Mouse (Mus musculus) C2C12 (cell line): Measurements from ENCODE around the gene Nectin3. TPM values are rescaled to one million over a fixed set of nuclear protein-coding genes. Genes with fewer than 3 reads are reported as not detected.

Experiments used
- H3K27me3 ChIP-seq: one replicate; pipeline ENCODE4 v1.6.1; 2011; ENCODE audit not compliant: control insufficient read depth, insufficient read depth, insufficient read length
- H3K36me3 ChIP-seq: one replicate; pipeline ENCODE4 v1.6.1; 2011; ENCODE audit not compliant: control insufficient read depth, insufficient read depth
- H3K4me3 ChIP-seq: one replicate; pipeline ENCODE4 v1.5.1; 2011; ENCODE audit warnings: mild to moderate bottlenecking, control low read depth; ENCODE audit not compliant: poor library complexity, insufficient read depth, severe bottlenecking
- H3K79me2 ChIP-seq: one replicate; pipeline ENCODE4 v1.6.1; 2011; ENCODE audit not compliant: control insufficient read depth, insufficient read depth
- H3K79me3 ChIP-seq: one replicate; pipeline ENCODE4 v1.6.1; 2011; ENCODE audit warnings: low read depth, control low read depth
- H3ac ChIP-seq: one replicate; pipeline ENCODE3; 2011; ENCODE audit warnings: low read depth; ENCODE audit not compliant: control insufficient read depth, insufficient read length
- CEBPB ChIP-seq: IDR thresholded peaks from one replicate; pipeline ENCODE4 v1.6.1; 2011; ENCODE audit warnings: low read depth, mild to moderate bottlenecking, control low read depth, moderate library complexity
- CTCF ChIP-seq: IDR thresholded peaks from one replicate; pipeline ENCODE4 v1.5.1; 2011; ENCODE audit not compliant: control insufficient read depth, insufficient read depth, insufficient read length
- FOSL1 ChIP-seq: IDR thresholded peaks from one replicate; pipeline ENCODE4 v1.8.0; 2011; ENCODE audit warnings: mild to moderate bottlenecking, low read length; ENCODE audit not compliant: poor library complexity, insufficient read depth, severe bottlenecking
- MAX ChIP-seq: IDR thresholded peaks from one replicate; pipeline ENCODE4 v1.6.1; 2011; ENCODE audit warnings: mild to moderate bottlenecking, control low read depth
- MYOD1 ChIP-seq: IDR thresholded peaks from one replicate; pipeline ENCODE4 v1.6.1; 2011; ENCODE audit warnings: low read depth; ENCODE audit not compliant: control insufficient read depth, insufficient read length
- MYOG ChIP-seq: IDR thresholded peaks from one replicate; pipeline ENCODE4 v1.6.1; 2011; ENCODE audit not compliant: control insufficient read depth, insufficient read length; ENCODE audit errors: extremely low read depth
- USF1 ChIP-seq: IDR thresholded peaks from one replicate; pipeline ENCODE4 v1.6.1; 2011; ENCODE audit warnings: low read depth, mild to moderate bottlenecking, control low read depth, moderate library complexity
- polyA plus RNA-seq: library from polyadenylated mRNA; unstranded; fragments of >200 nt; fragmentation: generic; extraction: Trizol; gene quantifications from one replicate; pipeline ENCODE4 v1.2.1, GENCODE M21; 2012; ENCODE audit warnings: missing spikeins

Nectin3 gene
- polyA plus RNA-seq, 1 experiment = 12.4 TPM

GRCm38 (mm10) chr16:46507944-46508333 lies 9.6 kb upstream of the Nectin3 start:
- TF ChIP-seq MAX (no peak), CTCF (no peak), FOSL1 (no peak), MYOD1 (no peak), MYOG (no peak), USF1 (no peak), CEBPB (no peak)
- Histone ChIP-seq H3K79me2 (no peaks in the 10 kb centered on the region), H3K36me3 (no peaks in the 10 kb centered on the region), H3ac (no peak overlapping the region), H3K79me3 (no peaks in the 10 kb centered on the region), H3K4me3 (no peak overlapping the region), H3K27me3 (no peaks in the 10 kb centered on the region)

DNA sequence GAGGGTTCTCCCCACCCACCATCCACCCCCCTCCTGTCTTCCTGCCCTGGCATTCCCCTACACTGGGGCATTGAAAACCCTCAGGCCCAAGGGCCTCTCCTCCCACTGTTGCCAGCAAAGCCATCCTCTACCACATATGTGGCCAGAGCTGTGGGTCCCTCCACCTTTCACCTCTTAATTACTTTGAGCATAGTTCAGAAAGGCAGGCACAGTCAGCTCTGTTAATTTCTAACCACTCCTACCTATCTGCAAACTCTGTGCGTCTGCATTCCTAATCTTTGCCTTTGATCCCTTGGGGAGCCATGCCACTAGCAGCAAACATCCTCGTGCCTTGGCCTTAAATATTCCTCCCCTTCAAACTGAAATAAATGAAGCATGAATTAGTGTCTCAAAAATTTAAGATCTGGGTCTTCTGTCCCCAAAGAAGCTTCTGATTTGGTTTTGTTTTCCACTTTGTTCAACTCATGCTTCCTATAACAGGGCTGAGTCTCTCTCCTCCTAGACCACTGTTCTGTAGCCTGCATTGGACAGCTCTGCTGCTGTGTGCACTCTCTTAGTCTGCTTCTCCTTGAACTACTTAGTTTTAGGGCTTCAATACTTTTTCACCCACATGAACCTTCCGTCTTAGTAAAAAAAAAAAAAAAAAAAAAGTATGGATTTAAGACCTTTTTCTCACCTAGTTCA lies 9.1 kb upstream of the Nectin3 start:
- Histone ChIP-seq H3K4me3 (no peak overlapping the region), H3K79me3 (no peaks in the 10 kb centered on the region), H3ac (no peak overlapping the region), H3K79me2 (no peaks in the 10 kb centered on the region), H3K36me3 (no peaks in the 10 kb centered on the region), H3K27me3 (no peaks in the 10 kb centered on the region)
- no peak for TF ChIP-seq USF1
- TF ChIP-seq CEBPB = no peak
- TF ChIP-seq FOSL1 = no peak
- no peak for TF ChIP-seq MYOG
- TF ChIP-seq MAX = no peak

- Histone ChIP-seq H3ac (no peak overlapping the region), H3K79me3 (no peaks in the 10 kb centered on the region), H3K79me2 (no peaks in the 10 kb centered on the region), H3K27me3 (no peaks in the 10 kb centered on the region), H3K4me3 (no peak overlapping the region), H3K36me3 (no peaks in the 10 kb centered on the region)
- TF ChIP-seq USF1 = no peak
- no peak for TF ChIP-seq MAX
- TF ChIP-seq CEBPB = no peak
- no peak for TF ChIP-seq CTCF
- TF ChIP-seq MYOD1 = no peak
- no peak for TF ChIP-seq MYOG
- TF ChIP-seq FOSL1 = no peak
These were observed 5.7 kb upstream of the Nectin3 start for GRCm38 (mm10) chr16:46504006-46504405.

DNA sequence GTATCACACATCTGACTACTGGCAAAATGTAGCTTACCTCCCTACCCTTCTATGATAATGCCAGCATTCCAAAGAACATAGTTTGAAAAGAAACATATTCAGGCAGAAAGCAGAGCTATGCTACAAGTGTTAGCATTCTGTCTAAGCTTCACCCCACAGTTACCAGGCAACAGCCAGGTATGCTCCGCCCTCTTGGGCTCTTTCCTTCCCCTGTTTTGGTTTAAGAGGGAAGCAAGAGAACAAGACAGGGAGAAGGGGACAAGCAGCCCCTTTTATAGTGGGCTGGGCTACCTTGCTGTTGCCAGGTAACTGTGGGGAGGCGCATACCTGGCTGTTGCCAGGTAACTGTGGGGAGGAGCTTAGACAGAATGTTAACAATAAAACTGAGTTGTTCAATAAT lies 4.0 kb upstream of the Nectin3 start:
- no peak overlapping the region for H3K4me3 ChIP-seq
- no peaks in the 10 kb centered on the region for H3K79me2 ChIP-seq
- H3ac ChIP-seq = no peak overlapping the region
- H3K36me3 ChIP-seq = no peaks in the 10 kb centered on the region
- no peak for TF ChIP-seq CTCF
- no peak for TF ChIP-seq MAX
- TF ChIP-seq CEBPB = no peak
- TF ChIP-seq MYOD1 = no peak
- no peak for TF ChIP-seq FOSL1
- no peak for TF ChIP-seq MYOG
- no peak for TF ChIP-seq USF1
- H3K79me3 ChIP-seq = no peaks in the 10 kb centered on the region
- no peaks in the 10 kb centered on the region for H3K27me3 ChIP-seq

DNA sequence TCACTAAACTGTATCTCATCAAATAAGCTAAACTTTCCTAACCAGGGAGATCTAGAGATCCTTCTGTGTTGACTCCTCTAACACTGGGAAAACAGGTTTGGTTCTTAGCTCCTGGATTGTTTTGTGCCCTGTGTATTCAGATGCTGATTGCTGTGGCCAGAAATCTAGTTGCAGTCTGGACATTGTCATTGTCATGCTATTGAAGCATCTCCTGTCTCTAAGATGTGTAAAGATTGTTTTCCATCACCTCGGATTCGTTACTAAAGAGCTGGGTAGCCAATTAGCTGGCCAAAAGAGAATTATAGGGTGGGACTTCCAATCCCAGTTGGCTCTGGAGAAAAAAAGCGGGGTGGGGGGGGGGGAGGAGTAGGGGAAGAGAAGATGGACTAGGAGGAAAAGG lies 2.4 kb upstream of the Nectin3 start:
- Histone ChIP-seq H3K4me3 (no peak overlapping the region), H3K79me3 (no peaks in the 10 kb centered on the region), H3K36me3 (no peaks in the 10 kb centered on the region), H3ac (no peak overlapping the region), H3K79me2 (peaks cover 7% of the 10 kb centered on the region), H3K27me3 (no peaks in the 10 kb centered on the region)
- TF ChIP-seq CTCF = no peak
- TF ChIP-seq CEBPB = no peak

DNA sequence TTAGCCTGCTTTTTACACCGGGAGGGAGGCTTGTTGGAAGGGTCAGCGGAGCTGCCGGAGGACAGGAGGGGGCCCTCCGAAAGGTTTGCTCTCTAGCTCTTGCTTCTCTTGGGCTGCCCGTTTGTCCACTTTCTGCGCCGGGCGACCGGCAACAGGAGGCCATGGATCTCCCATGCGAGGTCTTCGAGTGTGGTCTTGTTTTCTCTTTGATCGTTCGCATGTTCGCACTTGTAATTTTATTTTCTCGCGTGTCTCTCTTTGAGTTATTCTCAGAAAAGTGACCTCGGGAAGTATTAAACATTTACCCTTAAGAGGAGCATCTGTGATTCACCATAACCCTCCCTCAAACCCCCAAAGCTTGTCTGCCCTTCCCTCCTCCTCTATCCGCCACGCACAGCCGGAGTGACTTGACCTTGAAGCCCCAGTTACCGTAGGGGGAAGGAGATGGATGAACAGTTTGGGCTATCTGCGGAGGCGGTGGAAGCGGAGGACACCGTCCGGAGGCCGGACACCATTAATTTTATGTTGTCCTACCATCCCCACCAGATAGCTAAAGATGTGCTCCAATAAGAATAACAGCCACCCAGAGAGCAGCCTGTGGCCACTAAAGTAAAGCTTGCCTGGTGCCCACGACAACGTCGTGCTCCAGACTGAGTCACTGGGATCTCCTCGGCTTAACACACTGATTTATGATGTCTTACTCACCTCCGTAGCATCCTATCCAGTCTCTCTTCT lies 472 bp downstream of the Nectin3 start:
- H3K27me3 ChIP-seq = no peaks in the 10 kb centered on the region
- no peaks in the 10 kb centered on the region for H3K36me3 ChIP-seq
- peak overlapping the region; percentile 42 for H3K4me3 ChIP-seq
- TF ChIP-seq FOSL1 (no peak), MYOD1 (no peak), CEBPB (no peak), MYOG (no peak), USF1 (no peak), MAX (no peak), CTCF (no peak)
- peaks cover 27% of the 10 kb centered on the region for H3K79me3 ChIP-seq
- peak overlapping the region; percentile 69 for H3ac ChIP-seq
- peaks cover 36% of the 10 kb centered on the region for H3K79me2 ChIP-seq
